Mouse (Mus musculus) heart, postnatal 0 days (tissue): Measurements from ENCODE around the gene Dclk3.
A peak's percentile ranks its signal among the peaks of the same experiment; 100 is the strongest.

ENCODE experiments used
- CTCF ChIP-seq: IDR thresholded peaks from 2 replicates; pipeline ENCODE4 v1.5.1; 2016; ENCODE audit warnings: antibody characterized with exemption, control low read depth, low read depth
- EP300 ChIP-seq: IDR thresholded peaks from 2 replicates; pipeline ENCODE4 v1.6.1; 2016; ENCODE audit warnings: antibody characterized with exemption, low read depth

- TF ChIP-seq CTCF, result peak; percentile 84
- TF ChIP-seq EP300, result no peak
Observed at GRCm38 (mm10) chr9:111495561-111495960, 56.7 kb downstream of the Dclk3 start.
